Mouse (Mus musculus): ENCODE results near the gene Rasl11a. TPM values are rescaled to one million over a fixed set of nuclear protein-coding genes. Genes with fewer than 3 reads are reported as not detected.
A peak's percentile ranks its signal among the peaks of the same experiment; 100 is the strongest.

The Rasl11a gene
- polyA plus RNA-seq, 1 experiment from 2014 or later = 19.0 TPM

- DNase-seq (ENCODE audit: low spot score) (no peak), ATAC-seq (ENCODE audit: low FRiP score) (no peak)
- Histone ChIP-seq H3K4me1 (replicated peaks; ENCODE audit: control insufficient read depth, insufficient read depth, low read length) (no peaks in the 10 kb centered on the region), H3K27ac (ENCODE audit: low read depth, low read length) (no peak overlapping the region), H3K36me3 (ENCODE audit: control insufficient read depth, insufficient read depth, low read length) (peaks cover 10% of the 10 kb centered on the region; the same call in 1 of the 2 replicates), H3K27me3 (ENCODE audit: control insufficient read depth, insufficient read depth, low read length) (no peaks in the 10 kb centered on the region), H3K4me2 (replicated peaks; ENCODE audit: low read depth, low read length) (no peak overlapping the region), H3K9ac (ENCODE audit: low read depth, low read length) (no peak overlapping the region), H3K4me3 (ENCODE audit: low read depth, low read length) (no peak overlapping the region), H3K9me3 (ENCODE audit: control insufficient read depth, low read length) (no peaks in the 10 kb centered on the region)
- WGBS = 50% methylated on average over 12 of the region's 12 CpGs
Observed at GRCm38 (mm10) chr5:146838836-146839648, 5.8 kb upstream of the Rasl11a start.

- no peaks in the 10 kb centered on the region for H3K4me1 ChIP-seq (replicated peaks; ENCODE audit: control insufficient read depth, insufficient read depth, low read length)
- H3K27ac ChIP-seq (ENCODE audit: low read depth, low read length) = no peak overlapping the region
- ATAC-seq (ENCODE audit: low FRiP score) = no peak
- H3K36me3 ChIP-seq (ENCODE audit: control insufficient read depth, insufficient read depth, low read length) = peaks cover 10% of the 10 kb centered on the region; the same call in 1 of the 2 replicates
- no peak overlapping the region for H3K4me2 ChIP-seq (replicated peaks; ENCODE audit: low read depth, low read length)
- WGBS = 52% methylated on average over 5 of the region's 5 CpGs
- H3K4me3 ChIP-seq (ENCODE audit: low read depth, low read length) = no peak overlapping the region
- no peak overlapping the region for H3K9ac ChIP-seq (ENCODE audit: low read depth, low read length)
- H3K9me3 ChIP-seq (ENCODE audit: control insufficient read depth, low read length) = no peaks in the 10 kb centered on the region
- no peak for DNase-seq (ENCODE audit: low spot score)
- H3K27me3 ChIP-seq (ENCODE audit: control insufficient read depth, insufficient read depth, low read length) = no peaks in the 10 kb centered on the region
Observed at GRCm38 (mm10) chr5:146839760-146840159, 5.1 kb upstream of the Rasl11a start.

GRCm38 (mm10) chr5:146840422-146840821 lies 4.4 kb upstream of the Rasl11a start:
- no peaks in the 10 kb centered on the region for H3K4me1 ChIP-seq (replicated peaks; ENCODE audit: control insufficient read depth, insufficient read depth, low read length)
- no peak overlapping the region for H3K4me3 ChIP-seq (ENCODE audit: low read depth, low read length)
- no peaks in the 10 kb centered on the region for H3K27me3 ChIP-seq (ENCODE audit: control insufficient read depth, insufficient read depth, low read length)
- 85% methylated on average over 4 of the region's 4 CpGs for WGBS
- H3K9me3 ChIP-seq (ENCODE audit: control insufficient read depth, low read length) = no peaks in the 10 kb centered on the region
- H3K4me2 ChIP-seq (replicated peaks; ENCODE audit: low read depth, low read length) = no peak overlapping the region
- ATAC-seq (ENCODE audit: low FRiP score) = no peak
- no peak overlapping the region for H3K27ac ChIP-seq (ENCODE audit: low read depth, low read length)
- peaks cover 7% of the 10 kb centered on the region; the same call in 1 of the 2 replicates for H3K36me3 ChIP-seq (ENCODE audit: control insufficient read depth, insufficient read depth, low read length)
- H3K9ac ChIP-seq (ENCODE audit: low read depth, low read length) = no peak overlapping the region
- DNase-seq (ENCODE audit: low spot score) = no peak

- no peak for DNase-seq (ENCODE audit: low spot score)
- ATAC-seq (ENCODE audit: low FRiP score) = no peak
- Histone ChIP-seq H3K27me3 (ENCODE audit: control insufficient read depth, insufficient read depth, low read length) (no peaks in the 10 kb centered on the region), H3K27ac (ENCODE audit: low read depth, low read length) (no peak overlapping the region), H3K4me2 (replicated peaks; ENCODE audit: low read depth, low read length) (no peak overlapping the region), H3K36me3 (ENCODE audit: control insufficient read depth, insufficient read depth, low read length) (peaks cover 7% of the 10 kb centered on the region; the same call in 1 of the 2 replicates), H3K4me3 (ENCODE audit: low read depth, low read length) (no peak overlapping the region), H3K4me1 (replicated peaks; ENCODE audit: control insufficient read depth, insufficient read depth, low read length) (no peaks in the 10 kb centered on the region), H3K9ac (ENCODE audit: low read depth, low read length) (no peak overlapping the region), H3K9me3 (ENCODE audit: control insufficient read depth, low read length) (no peaks in the 10 kb centered on the region)
- 89% methylated on average over 5 of the region's 5 CpGs for WGBS
Observed at GRCm38 (mm10) chr5:146841301-146841700, 3.6 kb upstream of the Rasl11a start.

- H3K4me3 ChIP-seq (ENCODE audit: low read depth, low read length) = no peak overlapping the region
- DNase-seq (ENCODE audit: low spot score) = no peak
- no peaks in the 10 kb centered on the region for H3K9me3 ChIP-seq (ENCODE audit: control insufficient read depth, low read length)
- no peak for ATAC-seq (ENCODE audit: low FRiP score)
- no peaks in the 10 kb centered on the region for H3K27me3 ChIP-seq (ENCODE audit: control insufficient read depth, insufficient read depth, low read length)
- H3K9ac ChIP-seq (ENCODE audit: low read depth, low read length) = no peak overlapping the region
- no peak overlapping the region for H3K4me2 ChIP-seq (replicated peaks; ENCODE audit: low read depth, low read length)
- 91% methylated on average over 4 of the region's 4 CpGs for WGBS
- no peaks in the 10 kb centered on the region for H3K4me1 ChIP-seq (replicated peaks; ENCODE audit: control insufficient read depth, insufficient read depth, low read length)
- no peak overlapping the region for H3K27ac ChIP-seq (ENCODE audit: low read depth, low read length)
- H3K36me3 ChIP-seq (ENCODE audit: control insufficient read depth, insufficient read depth, low read length) = peaks cover 3% of the 10 kb centered on the region; the same call in 1 of the 2 replicates
Observed at GRCm38 (mm10) chr5:146841996-146842395, 2.9 kb upstream of the Rasl11a start.

DNA sequence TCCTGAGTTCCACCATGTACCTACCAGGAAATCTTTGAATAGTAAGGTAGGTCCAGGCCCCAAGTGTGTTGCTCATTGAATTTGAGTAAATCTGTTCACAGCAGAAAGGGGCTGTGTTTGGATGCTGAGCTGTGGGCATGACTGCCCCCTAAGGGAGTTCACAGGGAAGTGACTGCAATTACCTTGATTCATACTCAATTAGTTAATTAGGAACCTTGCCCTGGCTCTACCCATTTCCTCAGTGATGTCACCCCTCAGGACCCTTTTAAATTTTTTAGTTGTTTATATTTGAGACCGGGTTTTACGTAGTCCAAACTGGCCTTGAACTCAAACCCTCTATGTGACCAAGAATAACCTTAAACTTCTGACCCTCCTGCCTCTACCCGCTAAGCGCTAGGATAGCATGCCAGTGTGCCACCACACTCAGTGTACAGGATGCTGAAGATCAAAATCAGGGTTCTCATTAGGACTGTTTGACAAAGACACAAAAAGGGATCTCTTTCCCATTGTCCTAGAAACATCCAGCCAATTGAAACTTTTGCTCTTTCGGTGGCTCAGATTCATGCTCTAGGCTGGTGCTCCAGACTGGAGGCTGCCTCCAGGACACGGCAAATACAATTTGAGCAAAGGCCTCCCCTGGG lies 450 bp upstream of the Rasl11a start:
- 6% methylated on average over 6 of the region's 6 CpGs for WGBS
- ATAC-seq (ENCODE audit: low FRiP score) (peak; percentile 51), DNase-seq (ENCODE audit: low spot score) (no peak)
- peak overlapping the region; percentile 68 for H3K27ac ChIP-seq (ENCODE audit: low read depth, low read length)
- no peaks in the 10 kb centered on the region for H3K4me1 ChIP-seq (replicated peaks; ENCODE audit: control insufficient read depth, insufficient read depth, low read length)
- H3K9ac ChIP-seq (ENCODE audit: low read depth, low read length) = peak overlapping the region; percentile 83
- no peaks in the 10 kb centered on the region for H3K9me3 ChIP-seq (ENCODE audit: control insufficient read depth, low read length)
- H3K4me2 ChIP-seq (replicated peaks; ENCODE audit: low read depth, low read length) = peak overlapping the region; percentile 85
- H3K27me3 ChIP-seq (ENCODE audit: control insufficient read depth, insufficient read depth, low read length) = no peaks in the 10 kb centered on the region
- H3K4me3 ChIP-seq (ENCODE audit: low read depth, low read length) = peak overlapping the region; percentile 75
- no peaks in the 10 kb centered on the region for H3K36me3 ChIP-seq (ENCODE audit: control insufficient read depth, insufficient read depth, low read length)

DNA sequence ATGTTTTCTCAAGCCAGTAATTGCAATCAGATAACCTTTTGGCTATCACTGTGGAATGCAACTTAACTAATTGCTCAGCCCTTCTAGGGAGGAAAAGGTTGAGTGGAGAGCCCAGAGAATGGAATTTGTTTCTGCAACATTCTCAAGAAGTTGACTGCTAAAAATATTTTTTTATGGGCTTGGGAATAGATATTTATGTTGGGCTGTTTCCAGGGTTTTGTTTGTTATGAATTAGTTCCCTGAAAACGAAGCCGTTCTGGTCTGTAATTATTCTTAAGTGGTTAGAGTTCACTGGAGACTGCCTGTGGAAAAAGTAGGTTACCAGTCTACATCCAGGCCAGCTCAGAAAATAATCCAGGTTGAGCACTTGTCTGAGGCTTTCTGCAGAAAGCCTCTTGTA lies 1.6 kb downstream of the Rasl11a start:
- DNase-seq (ENCODE audit: low spot score) (no peak), ATAC-seq (ENCODE audit: low FRiP score) (no peak)
- 86% methylated on average over 2 of the region's 2 CpGs for WGBS
- H3K4me2 ChIP-seq (replicated peaks; ENCODE audit: low read depth, low read length) = no peak overlapping the region
- no peaks in the 10 kb centered on the region for H3K9me3 ChIP-seq (ENCODE audit: control insufficient read depth, low read length)
- no peak overlapping the region for H3K4me3 ChIP-seq (ENCODE audit: low read depth, low read length)
- no peaks in the 10 kb centered on the region for H3K36me3 ChIP-seq (ENCODE audit: control insufficient read depth, insufficient read depth, low read length)
- no peaks in the 10 kb centered on the region for H3K4me1 ChIP-seq (replicated peaks; ENCODE audit: control insufficient read depth, insufficient read depth, low read length)
- no peaks in the 10 kb centered on the region for H3K27me3 ChIP-seq (ENCODE audit: control insufficient read depth, insufficient read depth, low read length)
- H3K27ac ChIP-seq (ENCODE audit: low read depth, low read length) = no peak overlapping the region
- no peak overlapping the region for H3K9ac ChIP-seq (ENCODE audit: low read depth, low read length)

DNA sequence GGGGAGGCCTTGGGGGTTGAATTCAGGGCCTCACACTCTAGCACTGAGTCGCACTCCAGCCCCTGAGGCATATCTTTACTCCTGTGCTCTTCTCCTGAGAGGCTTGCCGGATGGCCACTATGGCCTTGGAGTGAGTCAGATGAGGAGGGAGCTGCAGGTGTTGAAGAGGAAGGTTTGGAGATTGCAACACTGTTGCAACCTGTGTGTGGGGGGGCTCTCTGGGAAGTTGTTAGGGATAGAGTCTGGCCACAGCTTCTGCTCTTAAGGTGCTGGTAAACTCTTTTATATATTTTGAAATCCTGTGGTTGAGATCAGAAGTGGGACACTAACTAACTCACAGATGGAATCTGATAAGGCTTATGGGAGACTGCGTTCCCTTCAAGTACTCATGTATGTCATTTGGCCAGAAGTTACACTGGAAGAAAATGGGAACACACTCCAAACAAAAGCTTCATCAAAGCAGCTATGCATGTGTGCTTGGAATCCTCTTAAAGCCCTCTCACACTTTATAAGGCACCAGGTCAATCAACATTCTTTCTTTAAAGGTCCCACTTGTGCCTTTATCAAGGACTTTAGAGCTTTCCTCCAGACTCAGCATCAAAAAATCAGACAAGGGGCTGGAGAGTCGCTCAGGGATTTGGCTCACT lies 4.2 kb downstream of the Rasl11a start:
- Histone ChIP-seq H3K4me3 (ENCODE audit: low read depth, low read length) (no peak overlapping the region), H3K27me3 (ENCODE audit: control insufficient read depth, insufficient read depth, low read length) (no peaks in the 10 kb centered on the region), H3K27ac (ENCODE audit: low read depth, low read length) (no peak overlapping the region), H3K4me2 (replicated peaks; ENCODE audit: low read depth, low read length) (no peak overlapping the region), H3K36me3 (ENCODE audit: control insufficient read depth, insufficient read depth, low read length) (no peaks in the 10 kb centered on the region), H3K9ac (ENCODE audit: low read depth, low read length) (no peak overlapping the region), H3K4me1 (replicated peaks; ENCODE audit: control insufficient read depth, insufficient read depth, low read length) (no peaks in the 10 kb centered on the region), H3K9me3 (ENCODE audit: control insufficient read depth, low read length) (no peaks in the 10 kb centered on the region)
- ATAC-seq (ENCODE audit: low FRiP score) (no peak), DNase-seq (ENCODE audit: low spot score) (no peak)
- WGBS = 97% methylated on average over 4 of the region's 4 CpGs
